In the genomic region with DNA sequence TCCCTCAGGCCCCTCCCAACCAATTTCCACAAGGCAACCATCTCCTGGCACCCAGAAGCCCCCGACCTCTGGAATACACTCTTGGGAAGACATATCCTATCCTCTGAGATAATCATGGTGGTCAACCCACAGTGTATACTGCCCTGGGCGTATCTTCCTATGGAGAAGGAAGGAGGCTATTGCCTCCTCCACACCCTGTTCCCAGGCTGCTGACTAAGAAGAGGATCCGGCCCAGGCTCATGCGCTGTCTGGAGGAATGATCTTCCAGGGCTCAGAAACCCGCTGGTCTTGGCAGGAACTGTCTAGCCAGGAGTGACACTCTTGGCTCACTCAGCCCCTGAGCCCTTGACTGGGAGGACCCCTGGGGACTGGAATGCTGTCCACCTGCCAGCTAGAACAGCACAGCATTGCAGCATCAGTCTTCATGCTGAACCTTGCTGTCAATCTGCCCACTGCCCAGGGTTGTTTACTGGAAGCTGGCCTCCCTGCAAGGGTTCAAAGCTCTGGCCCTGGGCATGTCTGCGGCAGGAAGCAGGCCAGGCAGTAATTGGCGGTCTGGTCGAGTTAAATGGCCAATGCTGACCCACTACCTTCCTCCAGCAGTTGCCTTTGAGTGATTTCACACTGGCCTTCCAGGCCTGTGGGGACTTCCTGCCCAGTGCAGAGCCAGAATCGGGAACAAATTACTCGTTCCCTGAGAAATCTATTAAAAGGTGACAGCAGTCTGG, we compare ENCODE assay signal across 9 mouse cellular contexts. TPM values are rescaled to one million over a fixed set of nuclear protein-coding genes. Genes with fewer than 3 reads are reported as not detected.
DNase-seq lines count a peak whose midpoint lies in the region; ATAC-seq lines count a peak whose summit lies in the region.
"Had no signal": no experiment of that assay in that cellular context is flagged by ENCODE, and none has a peak within 500 bp of the region (broad histone marks: within the 10 kb centered on the region; RNA-seq: fewer than 3 reads in every experiment).

No protein-coding gene starts in this region.

- peak; percentile 73 for ATAC-seq in hindbrain, embryonic 16.5 days
- no peak for ATAC-seq in liver, embryonic 11.5 days (replicated peaks; ENCODE audit: low FRiP score)
- ATAC-seq: intestine, postnatal 0 days had no signal

- peak; percentile 18 for DNase-seq in kidney, postnatal 10 days
- DNase-seq in kidney, adult 9 months: no peak
- peak; percentile 53 for DNase-seq in ZHBTc4 (ENCODE audit: low read depth, low spot score)
- peak; percentile 73 to 84 for DNase-seq in cerebellum, postnatal 10 days
- DNase-seq in lung, postnatal 25 days (ENCODE audit: low spot score): no peak
- no peak for DNase-seq in liver, embryonic 11.5 days (ENCODE audit: low spot score)
- DNase-seq: thymus, adult 2 months had no signal

- no peak overlapping the region for H3K4me2 ChIP-seq in hindbrain, embryonic 16.5 days (ENCODE audit: low read length)
- no peak overlapping the region for H3K4me2 ChIP-seq in liver, embryonic 11.5 days

- H3K9ac ChIP-seq in hindbrain, embryonic 16.5 days (ENCODE audit: low read depth, low read length): no peak overlapping the region
- no peak overlapping the region for H3K9ac ChIP-seq in liver, embryonic 11.5 days (ENCODE audit: low read depth, low read length)

- no peaks in the 10 kb centered on the region for H3K36me3 ChIP-seq in hindbrain, embryonic 16.5 days (ENCODE audit: control insufficient read depth, insufficient read depth, low read length)
- no peaks in the 10 kb centered on the region for H3K36me3 ChIP-seq in liver, embryonic 11.5 days (ENCODE audit: control insufficient read depth, insufficient read depth, low read length)

- 52% methylated on average over 10 of the region's 10 CpGs for WGBS in hindbrain, embryonic 16.5 days
- WGBS in liver, embryonic 11.5 days: 71% methylated on average over 10 of the region's 10 CpGs

- no peaks in the 10 kb centered on the region for H3K27me3 ChIP-seq in hindbrain, embryonic 16.5 days (replicated peaks; ENCODE audit: control insufficient read depth, insufficient read depth, low read length)
- H3K27me3 ChIP-seq in liver, embryonic 11.5 days (replicated peaks; ENCODE audit: control insufficient read depth, insufficient read depth, low read length): no peaks in the 10 kb centered on the region

- no peaks in the 10 kb centered on the region for H3K4me1 ChIP-seq in hindbrain, embryonic 16.5 days (ENCODE audit: control insufficient read depth, insufficient read depth, low read depth, low read length)
- no peaks in the 10 kb centered on the region for H3K4me1 ChIP-seq in liver, embryonic 11.5 days (replicated peaks; ENCODE audit: control insufficient read depth, insufficient read depth, low read length)

- no peaks in the 10 kb centered on the region for H3K9me3 ChIP-seq in hindbrain, embryonic 16.5 days (ENCODE audit: control insufficient read depth, low read length)
- H3K9me3 ChIP-seq in liver, embryonic 11.5 days (ENCODE audit: control insufficient read depth, low read length): no peaks in the 10 kb centered on the region

- H3K27ac ChIP-seq in hindbrain, embryonic 16.5 days (ENCODE audit: low read depth, low read length): no peak overlapping the region
- no peak overlapping the region for H3K27ac ChIP-seq in liver, embryonic 11.5 days (ENCODE audit: low read depth, low read length)

- no peak overlapping the region for H3K4me3 ChIP-seq in hindbrain, embryonic 16.5 days (ENCODE audit: low read length)
- no peak overlapping the region for H3K4me3 ChIP-seq in liver, embryonic 11.5 days (ENCODE audit: low read depth, low read length)

RNA-seq across cellular contexts. Expression of a gene that starts 8.8 kb away (rescaled TPM):
- polyA plus RNA-seq in hindbrain, embryonic 16.5 days (2015; fragmentation: Nextera tagmentation; extraction: Ambion mirVana): 273 and 299 TPM in 2 replicates
- polyA plus RNA-seq in liver, embryonic 11.5 days (2014; fragmentation: Nextera tagmentation; extraction: Ambion mirVana): 271 and 282 TPM in 2 replicates

Comparison
In these comparisons a context has a peak if more than half of its experiments do, and no peak if none do; other contexts are left out.
1. DNase-seq: peak in kidney, postnatal 10 days (single experiment), ZHBTc4 (single experiment) and cerebellum, postnatal 10 days (2 of 2); none in kidney, adult 9 months (single experiment), lung, postnatal 25 days (single experiment) and liver, embryonic 11.5 days (single experiment).